Mouse (Mus musculus) gastrocnemius, adult 18-20 months (tissue): ENCODE results near the gene Gm21732. TPM values are rescaled to one million over a fixed set of nuclear protein-coding genes. Genes with fewer than 3 reads are reported as not detected.
"Not testable (repeated sequence)": the region's sequence is repeated elsewhere in the genome, so short reads cannot be mapped to it uniquely, and the experiment has no call there.

Source experiments
- DNase-seq: peaks from one replicate; pipeline ENCODE4 v3.0.0; 2021; ENCODE audit warnings: low spot score
- long read RNA-seq, 2 experiments: library from polyadenylated mRNA; stranded (forward); transcript quantifications; one replicate each; pipeline ENCODE4 v2.0.0; 2021
- total RNA-seq, 2 experiments: library from RNA; stranded (reverse); gene quantifications; 2 replicates each; pipeline ENCODE4 v1.2.3; 2021

The Gm21732 gene
- total RNA-seq: not detected
- long read RNA-seq, experiment 1: 0 reads
- long read RNA-seq, experiment 2: 0 reads

GRCm38 (mm10) chrY:38575591-38575990, at the start of gene Gm21732:
Gm21732 (minus strand) TSS chrY:38575691.
- DNase-seq: not testable (repeated sequence)

Other genes starting within 250 kb of the Gm21732 start
- gene Gm20897, start 73.5 kb downstream of the Gm21732 start, total RNA-seq: not detected